ENCODE assay signal across 10 mouse cellular contexts in genomic region chr17:6743787-6744239, GRCm38 (mm10). TPM values are rescaled to one million over a fixed set of nuclear protein-coding genes. Genes with fewer than 3 reads are reported as not detected.
A peak's percentile ranks its signal among the peaks of the same experiment; 100 is the strongest.
DNase-seq lines count a peak whose midpoint lies in the region; ATAC-seq and TF ChIP-seq lines count a peak whose summit lies in the region.
"Had no signal": no experiment of that assay in that cellular context is flagged by ENCODE, and none has a peak within 500 bp of the region (broad histone marks: within the 10 kb centered on the region; RNA-seq: fewer than 3 reads in every experiment).

No protein-coding gene starts in this region.

- no peak overlapping the region for H3K9ac ChIP-seq in forebrain, embryonic 11.5 days (ENCODE audit: low read length)
- no peak overlapping the region for H3K9ac ChIP-seq in forebrain, embryonic 14.5 days (ENCODE audit: low read length)
- no peak overlapping the region for H3K9ac ChIP-seq in lung, postnatal 0 days (replicated peaks; ENCODE audit: low read depth)
- no peak overlapping the region for H3K9ac ChIP-seq in kidney, postnatal 0 days (ENCODE audit: low read depth, low read length)
- H3K9ac ChIP-seq: neural tube, embryonic 13.5 days had no signal

- no peak overlapping the region for H3K4me2 ChIP-seq in forebrain, embryonic 11.5 days (ENCODE audit: low read depth, low read length, severe bottlenecking)
- no peak overlapping the region for H3K4me2 ChIP-seq in forebrain, embryonic 14.5 days (ENCODE audit: low read length)
- H3K4me2 ChIP-seq in lung, postnatal 0 days (replicated peaks; ENCODE audit: low read depth, low read length) = no peak overlapping the region
- no peak overlapping the region for H3K4me2 ChIP-seq in kidney, postnatal 0 days (ENCODE audit: low read length)
- H3K4me2 ChIP-seq: neural tube, embryonic 13.5 days had no signal

- TF ChIP-seq EP300 in lung, postnatal 0 days (IDR thresholded peaks at IDR 0.05) = peak; percentile 46; the same call in 1 of the 2 replicates

- no peak for ATAC-seq in forebrain, embryonic 11.5 days (replicated peaks; ENCODE audit: low FRiP score)
- ATAC-seq in forebrain, embryonic 14.5 days = no peak
- ATAC-seq in lung, postnatal 0 days = no peak
- no peak for ATAC-seq in kidney, postnatal 0 days (replicated peaks; ENCODE audit: low FRiP score, low read depth)

- TF ChIP-seq CTCF in lung, postnatal 0 days (IDR thresholded peaks at IDR 0.05) = no peak
- no peak for TF ChIP-seq CTCF in lung, adult 2 months (IDR thresholded peaks at IDR 0.05; ENCODE audit: insufficient read depth, low read length)
- no peak for TF ChIP-seq CTCF in kidney, postnatal 0 days (IDR thresholded peaks at IDR 0.05; ENCODE audit: low read depth)

- peaks cover 17% of the 10 kb centered on the region for H3K4me1 ChIP-seq in forebrain, embryonic 11.5 days (replicated peaks; ENCODE audit: control insufficient read depth, insufficient read depth, low read length)
- H3K4me1 ChIP-seq in forebrain, embryonic 14.5 days (ENCODE audit: control insufficient read depth, insufficient read depth, low read length) = peaks cover 30% of the 10 kb centered on the region
- H3K4me1 ChIP-seq in lung, postnatal 0 days (ENCODE audit: insufficient read depth, low read depth, low read length) = peaks cover 11% of the 10 kb centered on the region; the same call in 1 of the 2 replicates
- H3K4me1 ChIP-seq in lung, adult 2 months (ENCODE audit: control insufficient read depth, insufficient read depth, low read length) = peaks cover 27% of the 10 kb centered on the region
- peaks cover 29% of the 10 kb centered on the region for H3K4me1 ChIP-seq in kidney, postnatal 0 days (replicated peaks; ENCODE audit: insufficient read depth, low read length)

- H3K4me3 ChIP-seq in forebrain, embryonic 11.5 days (ENCODE audit: low read depth, low read length) = no peak overlapping the region
- no peak overlapping the region for H3K4me3 ChIP-seq in forebrain, embryonic 14.5 days (ENCODE audit: low read depth, low read length)
- no peak overlapping the region for H3K4me3 ChIP-seq in lung, postnatal 0 days (ENCODE audit: low read depth, low read length)
- no peak overlapping the region for H3K4me3 ChIP-seq in lung, adult 2 months (replicated peaks; ENCODE audit: extremely low read depth, low read depth, low read length)
- H3K4me3 ChIP-seq in kidney, postnatal 0 days (replicated peaks; ENCODE audit: low read depth, low read length) = no peak overlapping the region
- H3K4me3 ChIP-seq: neural tube, embryonic 13.5 days had no signal

- 88% methylated on average over 11 of the region's 11 CpGs for WGBS in forebrain, embryonic 11.5 days
- 89% methylated on average over 11 of the region's 11 CpGs for WGBS in forebrain, embryonic 14.5 days
- WGBS in lung, postnatal 0 days = 63% methylated on average over 11 of the region's 11 CpGs
- 48% methylated on average over 11 of the region's 11 CpGs for WGBS in lung, adult 2 months
- 17% methylated on average over 11 of the region's 11 CpGs for WGBS in kidney, postnatal 0 days

- H3K9me3 ChIP-seq in forebrain, embryonic 11.5 days (ENCODE audit: control insufficient read depth, low read length) = no peaks in the 10 kb centered on the region
- no peaks in the 10 kb centered on the region for H3K9me3 ChIP-seq in forebrain, embryonic 14.5 days (replicated peaks; ENCODE audit: control insufficient read depth, low read length)
- H3K9me3 ChIP-seq in lung, postnatal 0 days (ENCODE audit: low read length) = no peaks in the 10 kb centered on the region
- H3K9me3 ChIP-seq in kidney, postnatal 0 days (replicated peaks; ENCODE audit: low read length) = no peaks in the 10 kb centered on the region
- H3K9me3 ChIP-seq: neural tube, embryonic 13.5 days had no signal

- TF ChIP-seq POLR2A in lung, adult 2 months (IDR thresholded peaks at IDR 0.05; ENCODE audit: borderline replicate concordance, extremely low read depth, low read depth, low read length) = no peak

- peak; percentile 40 for DNase-seq in forebrain, embryonic 11.5 days (ENCODE audit: low spot score)
- no peak for DNase-seq in forebrain, embryonic 14.5 days (ENCODE audit: low spot score)
- DNase-seq in lung, postnatal 0 days (ENCODE audit: low spot score) = peak; percentile 28
- no peak for DNase-seq in lung, adult 2 months
- peak; percentile 68 for DNase-seq in kidney, postnatal 0 days (ENCODE audit: low spot score)
- peak; percentile 70 to 83 for DNase-seq in thymus, adult 18-20 months
- no peak for DNase-seq in left cerebral cortex, postnatal 25 days (ENCODE audit: low spot score in 2 of 2)
- no peak for DNase-seq in urinary bladder, postnatal 25 days (ENCODE audit: low spot score)
- DNase-seq: B cell, adult 2 months had no signal

- peaks cover 4% of the 10 kb centered on the region; the same call in 1 of the 2 replicates for H3K36me3 ChIP-seq in forebrain, embryonic 11.5 days (ENCODE audit: control insufficient read depth, insufficient read depth, low read length)
- peaks cover 48% of the 10 kb centered on the region for H3K36me3 ChIP-seq in forebrain, embryonic 14.5 days (ENCODE audit: control insufficient read depth, insufficient read depth, low read length)
- peaks cover 28% of the 10 kb centered on the region for H3K36me3 ChIP-seq in lung, postnatal 0 days (ENCODE audit: insufficient read depth, low read length)
- peaks cover 38% of the 10 kb centered on the region for H3K36me3 ChIP-seq in kidney, postnatal 0 days (ENCODE audit: insufficient read depth, low read length)

- no peaks in the 10 kb centered on the region for H3K27me3 ChIP-seq in forebrain, embryonic 11.5 days (ENCODE audit: control insufficient read depth, insufficient read depth, low read length)
- no peaks in the 10 kb centered on the region for H3K27me3 ChIP-seq in forebrain, embryonic 14.5 days (replicated peaks; ENCODE audit: control insufficient read depth, insufficient read depth, low read length)
- no peaks in the 10 kb centered on the region for H3K27me3 ChIP-seq in lung, postnatal 0 days (replicated peaks; ENCODE audit: insufficient read depth, low read length)
- no peaks in the 10 kb centered on the region for H3K27me3 ChIP-seq in kidney, postnatal 0 days (ENCODE audit: insufficient read depth, low read length)
- H3K27me3 ChIP-seq: neural tube, embryonic 13.5 days had no signal

- no peak overlapping the region for H3K27ac ChIP-seq in forebrain, embryonic 11.5 days (ENCODE audit: low read depth, low read length)
- no peak overlapping the region for H3K27ac ChIP-seq in forebrain, embryonic 14.5 days (ENCODE audit: low read depth, low read length)
- no peak overlapping the region; the same call in 1 of the 2 replicates for H3K27ac ChIP-seq in lung, postnatal 0 days (ENCODE audit: low read length)
- peak overlapping the region; percentile 48; the same call in 1 of the 2 replicates for H3K27ac ChIP-seq in kidney, postnatal 0 days

- intact Hi-C loops in left cerebral cortex, postnatal 25 days (cut with DNase I) = no loop called here

RNA-seq across cellular contexts. Expression of gene Ezr, which starts 38.8 kb away (rescaled TPM):
- polyA plus RNA-seq in forebrain, embryonic 11.5 days (2014; fragmentation: Nextera tagmentation; extraction: Ambion mirVana) = 122 and 135 TPM in 2 replicates
- polyA plus RNA-seq in forebrain, embryonic 14.5 days (2014; fragmentation: Nextera tagmentation; extraction: Ambion mirVana) = 94.0 and 101 TPM in 2 replicates
- polyA plus RNA-seq in lung, postnatal 0 days (2015; fragmentation: Nextera tagmentation; extraction: Ambion mirVana) = 275 and 288 TPM in 2 replicates
- 79.3 and 84.0 TPM in 2 replicates for polyA plus RNA-seq in lung, adult 2 months (2012; rRNA removed)
- 281 and 313 TPM in 2 replicates for polyA plus RNA-seq in kidney, postnatal 0 days (2015; fragmentation: Nextera tagmentation; extraction: Ambion mirVana)
- total RNA-seq in left cerebral cortex, postnatal 25 days (2021) = 10 to 100 TPM; 44.7 to 55.6 TPM

Comparison
In these comparisons a context has a peak if more than half of its experiments do, and no peak if none do; other contexts are left out.
1. DNase-seq: peak in forebrain, embryonic 11.5 days (single experiment), lung, postnatal 0 days (single experiment), kidney, postnatal 0 days (single experiment) and thymus, adult 18-20 months (2 of 2); none in forebrain, embryonic 14.5 days (single experiment), lung, adult 2 months (single experiment), left cerebral cortex, postnatal 25 days (0 of 2) and urinary bladder, postnatal 25 days (single experiment).